Mouse (Mus musculus): Measurements from ENCODE around the gene Zfp131. TPM values are rescaled to one million over a fixed set of nuclear protein-coding genes. Genes with fewer than 3 reads are reported as not detected.

The Zfp131 gene
- polyA plus RNA-seq, 1 experiment from 2014 or later: 42.1 TPM

DNA sequence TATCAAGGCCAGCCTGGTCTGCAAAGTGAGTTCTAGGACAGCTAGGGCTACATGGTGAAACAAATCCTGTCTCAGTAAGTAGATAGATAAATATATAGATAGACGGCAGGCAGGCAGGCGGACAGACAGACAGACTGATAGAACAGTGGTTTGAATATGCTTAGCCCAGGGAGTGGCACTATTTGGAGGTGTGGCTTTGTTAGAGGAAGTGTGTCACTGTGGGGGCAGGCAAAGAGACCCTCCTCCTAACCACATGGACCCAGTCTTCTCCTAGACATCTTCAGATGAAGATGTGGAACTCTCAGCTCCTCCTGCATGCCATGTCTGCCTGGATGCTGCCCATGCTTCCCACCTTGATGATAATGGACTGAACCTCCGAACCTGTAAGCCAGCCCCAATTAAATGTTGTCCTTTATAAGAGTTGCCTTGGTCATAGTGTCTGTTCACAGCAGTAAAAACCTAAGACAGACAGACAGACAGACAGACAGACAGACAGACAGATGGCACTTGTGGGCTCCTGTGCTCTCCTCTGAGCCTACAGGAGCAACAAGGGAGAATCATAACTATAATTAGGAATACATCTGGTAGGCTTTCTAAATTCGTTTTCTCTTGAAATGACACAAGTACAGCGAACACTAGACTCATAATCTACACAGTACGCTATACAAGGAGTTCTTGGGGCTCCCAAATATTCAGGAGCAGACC lies 47.8 kb downstream of the Zfp131 start:
- no peak for DNase-seq (ENCODE audit: low spot score)
- H3K27me3 ChIP-seq (ENCODE audit: low read depth, poor library complexity, severe bottlenecking): no peaks in the 10 kb centered on the region
- 85% methylated on average over 6 of the region's 6 CpGs for WGBS

DNA sequence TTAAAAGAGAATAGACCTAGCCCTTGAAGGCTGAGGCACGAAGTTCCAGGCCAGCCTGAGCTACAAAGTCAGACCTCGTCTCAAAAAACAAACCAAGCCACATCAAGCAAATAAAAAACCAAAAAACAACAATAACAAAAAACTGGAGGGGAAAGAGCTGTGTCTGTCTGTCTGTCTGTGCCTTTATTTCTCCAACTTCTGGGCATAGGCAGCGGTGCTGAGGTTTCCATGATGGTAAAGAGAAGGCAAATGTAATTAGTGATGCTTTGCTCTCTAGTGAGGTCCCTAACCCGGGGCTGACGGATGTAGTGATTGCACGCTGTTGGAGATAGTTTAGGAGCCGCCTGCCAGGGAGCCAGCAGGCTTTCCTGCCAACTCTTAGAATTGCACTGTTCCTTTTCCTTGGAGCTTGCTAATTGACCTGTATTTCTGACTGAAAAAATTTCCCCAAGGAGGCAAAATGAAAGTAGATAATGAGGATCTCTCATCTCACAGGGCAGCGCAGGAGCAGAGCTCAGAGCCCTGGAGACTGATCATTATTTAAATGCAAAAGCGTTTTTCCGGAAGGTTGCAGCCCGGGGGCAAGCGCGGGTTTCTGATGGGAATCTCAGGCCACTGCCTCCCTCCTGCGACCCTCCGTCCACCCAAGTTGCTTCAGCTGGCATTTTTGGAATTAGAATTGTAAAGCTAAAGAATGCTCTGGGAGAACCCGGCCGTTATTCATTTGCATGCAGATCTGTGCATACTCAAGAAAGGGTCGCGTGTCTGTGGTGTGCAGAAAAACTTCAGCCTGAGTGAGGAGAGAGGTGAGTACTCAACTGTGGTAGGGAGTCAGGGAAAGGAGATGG lies 49.1 kb downstream of the Zfp131 start:
- DNase-seq (ENCODE audit: low spot score): peak; percentile 47
- 5% methylated on average over 19 of the region's 19 CpGs for WGBS
- Histone ChIP-seq H3K4me1 (peaks cover 31% of the 10 kb centered on the region), H3K27me3 (ENCODE audit: low read depth, poor library complexity, severe bottlenecking) (no peaks in the 10 kb centered on the region), H3K4me3 (peak overlapping the region; percentile 47), H3K9me3 (replicated peaks) (no peaks in the 10 kb centered on the region), H3K27ac (replicated peaks) (peak overlapping the region; percentile 68), H3K36me3 (no peaks in the 10 kb centered on the region)

More for the DNA sequence above, 47.8 kb downstream of the Zfp131 start:
- Histone ChIP-seq H3K9me3 (replicated peaks) (no peaks in the 10 kb centered on the region), H3K27ac (replicated peaks) (no peak overlapping the region), H3K36me3 (no peaks in the 10 kb centered on the region), H3K4me1 (peaks cover 31% of the 10 kb centered on the region), H3K4me3 (no peak overlapping the region)

DNA sequence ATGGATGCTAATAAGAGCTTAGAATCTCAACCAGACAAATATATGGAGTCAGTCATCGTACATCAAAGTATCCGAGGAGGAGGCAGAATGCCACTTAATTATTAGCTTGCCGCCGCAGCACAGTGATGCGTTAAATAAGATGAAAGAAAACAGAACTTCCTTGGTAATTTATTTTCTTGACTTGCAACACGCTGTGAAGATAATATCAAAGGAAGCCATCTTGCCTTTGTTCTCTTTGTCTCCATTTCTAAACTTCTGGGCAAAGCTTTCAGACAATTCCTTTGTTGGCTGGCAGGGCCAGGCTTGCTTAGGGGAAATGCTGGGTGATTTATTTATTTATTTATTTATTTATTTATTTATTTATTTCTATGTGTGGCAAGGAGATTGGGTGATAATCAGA lies 59.2 kb downstream of the Zfp131 start:
- 60% methylated on average over 6 of the region's 6 CpGs for WGBS
- no peak overlapping the region for H3K4me3 ChIP-seq
- no peak overlapping the region for H3K27ac ChIP-seq (replicated peaks)
- H3K36me3 ChIP-seq: no peaks in the 10 kb centered on the region
- H3K27me3 ChIP-seq (ENCODE audit: low read depth, poor library complexity, severe bottlenecking): no peaks in the 10 kb centered on the region
- no peak for DNase-seq (ENCODE audit: low spot score)
- peaks cover 19% of the 10 kb centered on the region for H3K4me1 ChIP-seq
- H3K9me3 ChIP-seq (replicated peaks): no peaks in the 10 kb centered on the region

DNA sequence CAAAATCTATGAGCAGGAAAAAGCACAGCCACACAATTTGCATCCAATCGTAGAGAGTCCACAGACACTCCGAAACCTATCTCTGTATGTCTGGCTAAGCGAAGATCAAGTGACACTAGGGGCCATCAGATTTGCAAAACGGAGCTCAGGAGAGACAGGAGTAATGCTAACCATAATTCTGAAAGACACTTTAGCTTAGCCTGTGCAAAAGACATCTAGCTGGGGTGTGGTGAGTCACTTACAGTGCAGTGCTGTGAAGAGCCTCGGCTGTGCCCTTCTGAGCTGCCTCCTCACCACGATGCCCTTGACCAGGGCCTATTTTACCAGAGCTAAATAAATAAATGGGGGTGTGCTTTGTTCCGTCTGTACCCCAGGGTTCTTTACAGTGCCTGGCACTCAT lies 61.3 kb downstream of the Zfp131 start:
- Histone ChIP-seq H3K4me1 (peaks cover 19% of the 10 kb centered on the region), H3K27me3 (ENCODE audit: low read depth, poor library complexity, severe bottlenecking) (no peaks in the 10 kb centered on the region), H3K4me3 (no peak overlapping the region), H3K9me3 (replicated peaks) (no peaks in the 10 kb centered on the region), H3K27ac (replicated peaks) (no peak overlapping the region), H3K36me3 (no peaks in the 10 kb centered on the region)
- DNase-seq (ENCODE audit: low spot score): no peak
- WGBS: 89% methylated on average over 7 of the region's 7 CpGs

DNA sequence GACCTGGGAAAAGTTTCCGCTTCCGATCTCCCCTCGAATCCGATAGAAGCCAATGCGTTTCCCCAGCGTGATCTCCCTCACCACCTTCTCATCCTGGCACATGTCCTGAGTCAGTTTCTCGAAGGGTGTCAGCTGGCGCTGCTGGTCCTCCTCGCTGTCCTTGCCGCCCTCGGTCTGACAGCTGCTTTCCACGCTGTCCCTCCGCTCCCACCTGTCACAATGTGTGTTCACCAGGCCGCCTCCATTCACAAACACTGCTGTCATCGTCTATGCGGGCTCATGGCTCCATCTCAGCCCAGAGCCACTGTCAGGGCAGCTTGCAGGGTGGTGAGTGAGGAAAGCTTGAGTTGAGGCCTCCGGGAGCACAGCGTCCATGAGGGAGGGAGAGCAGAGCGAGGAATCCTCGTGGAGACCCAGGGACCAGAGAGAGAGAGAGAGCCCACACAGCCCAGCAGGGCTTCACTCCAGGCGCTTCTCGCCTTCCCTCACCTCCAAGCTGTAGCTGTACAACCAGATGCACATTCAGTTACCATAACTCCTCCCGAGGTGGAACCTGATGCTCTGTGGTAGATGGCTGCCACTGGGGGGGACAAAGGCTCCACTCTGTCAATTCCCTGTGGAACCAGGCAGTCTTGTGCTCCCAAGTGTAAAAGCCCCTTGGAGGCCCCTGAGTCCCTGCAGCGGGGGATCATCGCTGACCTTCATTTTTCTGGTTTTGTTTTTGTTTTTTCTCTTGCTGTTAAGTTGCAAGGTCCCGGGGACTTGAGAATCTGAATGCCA lies 62.9 kb downstream of the Zfp131 start:
- Histone ChIP-seq H3K27ac (replicated peaks) (peak overlapping the region; percentile 63), H3K4me3 (no peak overlapping the region), H3K27me3 (ENCODE audit: low read depth, poor library complexity, severe bottlenecking) (no peaks in the 10 kb centered on the region), H3K4me1 (peaks cover 11% of the 10 kb centered on the region), H3K36me3 (no peaks in the 10 kb centered on the region), H3K9me3 (replicated peaks) (no peaks in the 10 kb centered on the region)
- WGBS: 64% methylated on average over 26 of the region's 26 CpGs
- DNase-seq (ENCODE audit: low spot score): no peak

DNA sequence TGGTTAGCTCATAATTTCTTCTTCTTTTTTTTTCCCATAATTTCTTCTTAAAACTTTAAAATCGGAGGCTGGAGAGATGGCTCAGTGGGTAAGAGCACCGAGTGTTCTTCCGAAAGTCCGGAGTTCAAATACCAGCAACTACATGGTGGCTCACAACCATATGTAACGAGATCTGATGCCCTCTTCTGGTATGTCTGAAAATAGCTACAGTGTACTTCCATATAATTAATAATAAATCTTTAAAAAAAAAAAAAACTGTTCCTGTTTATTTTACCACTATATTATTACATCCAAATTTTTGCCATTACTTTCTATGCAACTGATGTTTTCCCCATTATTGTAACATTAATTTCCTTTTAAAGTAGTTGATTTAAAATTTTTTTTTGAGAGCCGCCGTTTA lies 66.1 kb downstream of the Zfp131 start:
- WGBS: 92% methylated on average over 7 of the region's 7 CpGs

DNA sequence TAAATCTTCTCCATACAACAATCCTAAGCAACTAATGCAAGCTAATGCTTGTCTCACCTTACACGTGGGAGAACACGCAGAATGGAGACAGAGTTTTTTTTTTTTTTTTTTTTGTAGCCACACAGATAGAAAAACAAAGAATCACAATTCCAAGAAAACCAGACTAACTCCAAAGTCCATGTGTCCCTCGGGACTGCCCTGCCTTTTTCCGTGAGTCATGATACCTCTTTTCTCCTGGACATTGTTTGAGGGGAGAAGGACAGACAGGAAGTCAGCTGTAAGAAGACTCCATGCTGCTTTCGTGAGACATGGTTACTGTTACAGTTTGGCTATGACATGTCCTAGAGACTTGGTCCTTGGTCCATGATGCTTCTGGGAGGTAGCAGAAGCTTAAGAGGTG lies 67.3 kb downstream of the Zfp131 start:
- Histone ChIP-seq H3K4me3 (no peak overlapping the region), H3K9me3 (replicated peaks) (no peaks in the 10 kb centered on the region), H3K4me1 (peaks cover 9% of the 10 kb centered on the region), H3K27me3 (ENCODE audit: low read depth, poor library complexity, severe bottlenecking) (no peaks in the 10 kb centered on the region), H3K36me3 (no peaks in the 10 kb centered on the region), H3K27ac (replicated peaks) (no peak overlapping the region)
- 90% methylated on average over 5 of the region's 5 CpGs for WGBS
- no peak for DNase-seq (ENCODE audit: low spot score)

More for the DNA sequence above, 66.1 kb downstream of the Zfp131 start:
- no peaks in the 10 kb centered on the region for H3K36me3 ChIP-seq
- no peak overlapping the region for H3K27ac ChIP-seq (replicated peaks)
- no peaks in the 10 kb centered on the region for H3K9me3 ChIP-seq (replicated peaks)
- H3K4me1 ChIP-seq: peaks cover 11% of the 10 kb centered on the region
- no peak overlapping the region for H3K4me3 ChIP-seq
- no peak for DNase-seq (ENCODE audit: low spot score)
- H3K27me3 ChIP-seq (ENCODE audit: low read depth, poor library complexity, severe bottlenecking): no peaks in the 10 kb centered on the region

DNA sequence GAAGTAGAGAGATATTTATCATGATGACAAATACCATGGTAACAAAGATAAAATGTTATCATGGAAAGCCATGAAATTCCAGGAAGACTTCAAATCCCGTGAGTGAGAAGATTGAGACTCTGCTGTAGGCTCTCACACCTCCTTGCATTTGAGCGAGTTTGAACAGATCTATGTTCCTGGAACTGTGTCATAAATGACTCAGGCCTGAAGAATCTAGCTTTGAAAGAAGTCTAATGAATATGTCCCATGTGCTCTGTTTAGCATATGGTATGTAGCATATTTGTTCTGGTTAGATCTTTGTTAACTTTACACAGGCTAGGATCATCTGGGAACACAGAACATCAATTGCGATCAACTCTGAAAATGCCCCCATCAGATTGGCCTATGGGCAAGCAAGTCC lies 68.2 kb downstream of the Zfp131 start:
- no peaks in the 10 kb centered on the region for H3K36me3 ChIP-seq
- 93% methylated on average over 3 of the region's 3 CpGs for WGBS
- H3K9me3 ChIP-seq (replicated peaks): no peaks in the 10 kb centered on the region
- no peak overlapping the region for H3K27ac ChIP-seq (replicated peaks)
- no peak for DNase-seq (ENCODE audit: low spot score)
- H3K4me3 ChIP-seq: no peak overlapping the region
- peaks cover under 1% of the 10 kb centered on the region; the same call in 1 of the 2 replicates for H3K4me1 ChIP-seq
- no peaks in the 10 kb centered on the region for H3K27me3 ChIP-seq (ENCODE audit: low read depth, poor library complexity, severe bottlenecking)

DNA sequence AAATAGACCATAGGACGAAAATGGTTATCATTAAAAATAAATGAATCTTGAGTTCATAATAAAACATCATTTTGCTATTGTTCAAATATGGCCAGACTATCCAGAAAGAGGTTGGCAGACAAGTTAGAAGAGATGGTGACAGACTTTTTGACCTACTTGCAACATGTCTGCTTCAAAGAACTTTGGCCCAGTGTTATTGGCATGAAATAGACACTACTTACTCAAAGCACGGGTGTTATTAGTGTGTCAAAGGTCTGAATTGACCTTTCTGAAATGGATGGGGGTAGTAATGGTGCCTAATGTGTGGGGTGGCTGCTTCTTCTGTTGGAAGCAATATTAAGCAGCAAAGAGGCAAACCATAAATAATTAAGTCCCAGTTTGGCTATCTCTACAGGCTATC lies 74.6 kb downstream of the Zfp131 start:
- no peaks in the 10 kb centered on the region for H3K4me1 ChIP-seq
- no peak overlapping the region for H3K4me3 ChIP-seq
- DNase-seq (ENCODE audit: low spot score): no peak
- H3K27ac ChIP-seq (replicated peaks): no peak overlapping the region
- no peaks in the 10 kb centered on the region for H3K27me3 ChIP-seq (ENCODE audit: low read depth, poor library complexity, severe bottlenecking)
- H3K9me3 ChIP-seq (replicated peaks): no peaks in the 10 kb centered on the region
- peaks cover 21% of the 10 kb centered on the region for H3K36me3 ChIP-seq
- 85% methylated on average over 2 of the region's 2 CpGs for WGBS

Other genes starting within 250 kb of the Zfp131 start
- gene Ccl28, start 167.1 kb downstream of the Zfp131 start, polyA plus RNA-seq (2016; fragmentation: Nextera tagmentation; extraction: Ambion mirVana): 0.10 and 0.11 TPM in 2 replicates
- 404 and 439 TPM in 2 replicates for gene Hmgcs1, start 100.5 kb downstream of the Zfp131 start, polyA plus RNA-seq (2016; fragmentation: Nextera tagmentation; extraction: Ambion mirVana)
- 2.4 and 2.5 TPM in 2 replicates for gene Nim1k, start 35.0 kb downstream of the Zfp131 start, polyA plus RNA-seq (2016; fragmentation: Nextera tagmentation; extraction: Ambion mirVana)
- gene AF067063, start 39.3 kb upstream of the Zfp131 start, polyA plus RNA-seq (2016; fragmentation: Nextera tagmentation; extraction: Ambion mirVana): not detected in 2 replicates
- not detected in 2 replicates for gene D13Ertd608e, start 45.1 kb upstream of the Zfp131 start, polyA plus RNA-seq (2016; fragmentation: Nextera tagmentation; extraction: Ambion mirVana)
- not detected in 2 replicates for gene Tcstv1, start 103.9 kb upstream of the Zfp131 start, polyA plus RNA-seq (2016; fragmentation: Nextera tagmentation; extraction: Ambion mirVana)
- gene Gm21761, start 138.4 kb upstream of the Zfp131 start, polyA plus RNA-seq (2016; fragmentation: Nextera tagmentation; extraction: Ambion mirVana): not detected in 2 replicates
- gene B020031M17Rik, start 159.9 kb upstream of the Zfp131 start, polyA plus RNA-seq (2016; fragmentation: Nextera tagmentation; extraction: Ambion mirVana): not detected in 2 replicates
- not detected in 2 replicates for gene Gm36079, start 236.1 kb upstream of the Zfp131 start, polyA plus RNA-seq (2016; fragmentation: Nextera tagmentation; extraction: Ambion mirVana)